Mouse (Mus musculus) ES-Bruce4 (cell line): Measurements from ENCODE around the gene Mpp4.

ENCODE experiments used
- CTCF ChIP-seq: IDR thresholded peaks from one replicate; pipeline ENCODE4 v1.8.1; 2011; ENCODE audit warnings: low read depth, low read length
- EP300 ChIP-seq: IDR thresholded peaks from 2 replicates; pipeline ENCODE4 v1.6.1; 2011; ENCODE audit warnings: low read depth, low read length; ENCODE audit not compliant: insufficient read depth

DNA sequence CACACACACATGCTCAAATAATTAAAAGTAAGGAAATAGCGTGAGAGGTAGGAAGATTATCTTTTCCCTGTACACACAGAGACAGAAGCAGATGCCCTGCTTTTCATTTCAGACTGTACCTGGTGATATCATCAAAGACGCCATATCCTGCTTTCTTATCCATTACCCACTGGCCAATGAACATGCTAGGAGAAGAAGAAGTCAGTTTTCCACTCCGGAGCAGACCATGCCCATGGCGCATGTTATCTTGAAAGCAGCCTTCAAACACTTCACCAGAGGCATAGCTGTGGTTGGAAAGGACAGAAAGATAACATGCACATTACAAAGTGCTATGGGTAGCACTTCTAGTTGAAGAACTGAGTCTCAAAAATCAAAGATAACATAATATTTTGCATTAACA lies 19.9 kb upstream of the Mpp4 start:
- no peak for TF ChIP-seq CTCF
- TF ChIP-seq EP300, result no peak
